In the genomic region with DNA sequence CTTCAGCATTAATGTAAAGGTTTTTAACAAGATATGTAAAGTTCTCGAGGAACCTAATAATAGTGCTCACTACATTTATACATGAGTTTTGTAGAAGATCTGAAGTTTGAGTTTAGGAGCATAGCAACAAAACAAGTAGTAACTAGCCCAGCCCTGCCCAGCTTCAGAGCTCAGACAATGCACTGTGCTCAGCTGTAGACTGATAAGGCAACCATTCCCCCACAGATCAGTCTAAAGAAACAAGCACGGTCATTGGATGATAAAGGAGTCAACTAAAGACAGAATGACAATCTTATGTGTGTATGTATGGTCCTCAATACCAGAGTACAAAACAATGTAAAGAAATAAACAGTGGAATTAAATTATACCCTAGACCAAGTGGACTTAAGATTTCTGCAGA, we compare ENCODE assay signal across 1 mouse cellular context.
TF ChIP-seq lines count a peak whose summit lies in the region.

No protein-coding gene starts in this region.

TF ChIP-seq in MEL, 35 proteins besides CTCF, POLR2A, EP300 and RAD21 (continued from another document):
- peak; percentile 87 for TF ChIP-seq SIN3A (IDR thresholded peaks at IDR 0.05; ENCODE audit: low read length)
- no peak for TF ChIP-seq MYC (IDR thresholded peaks at IDR 0.05; ENCODE audit: low read depth, low read length)
- no peak for TF ChIP-seq CHD1 (IDR thresholded peaks at IDR 0.05; ENCODE audit: low read depth, low read length)
TF ChIP-seq in MEL: peak in this region for 5.
